Mouse (Mus musculus) cerebellum, adult 8-10 months (tissue): ENCODE results near the gene Ola1.

ENCODE experiments used
- DNase-seq: peaks from one replicate; pipeline ENCODE4 v3.0.0; 2022

Gene Ola1

DNA sequence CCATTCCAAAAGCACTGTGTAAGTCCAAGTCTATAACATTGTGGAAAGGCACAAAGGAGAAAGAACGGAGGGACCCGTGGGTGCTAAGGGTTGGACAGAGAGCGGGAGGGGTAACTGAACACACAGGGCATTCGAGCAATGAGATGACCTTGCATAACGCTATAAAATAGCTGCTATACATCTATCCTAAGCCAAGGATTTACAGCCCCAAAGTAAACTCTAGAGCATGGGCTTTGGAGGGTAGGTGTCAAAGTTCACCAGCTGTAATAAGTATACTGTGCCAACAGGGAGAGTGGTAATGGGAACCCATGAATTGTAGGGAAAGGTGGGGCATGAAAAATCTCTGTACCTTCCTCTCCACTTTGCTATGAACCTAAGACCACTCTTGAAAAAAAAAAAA lies at the start of gene Ola1:
Gene Ola1 (minus strand): TSS at position 12 of the 400 bp plus-strand sequence.
- no peak for DNase-seq

DNA sequence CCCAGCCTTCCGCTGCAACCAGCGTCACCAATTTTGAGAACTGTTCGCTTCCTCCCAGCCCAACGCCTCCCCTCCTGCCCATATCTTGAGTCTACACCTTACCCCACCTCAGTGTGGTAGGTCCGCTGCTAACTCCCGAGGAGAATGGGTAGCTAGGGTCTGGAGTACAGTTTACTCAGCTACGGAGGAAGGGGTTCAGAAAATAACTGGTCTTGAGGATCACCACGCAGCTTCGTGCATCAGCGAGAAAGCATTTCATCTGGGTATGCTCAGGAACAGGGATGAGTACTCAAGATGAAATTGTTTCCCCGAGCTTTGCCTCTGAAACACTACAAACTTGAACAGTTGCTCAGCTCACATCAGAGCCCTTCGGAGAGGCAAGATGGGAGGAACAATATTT lies 49.6 kb upstream of the Ola1 start:
- DNase-seq, result no peak

- no peak for DNase-seq
These were observed 49.1 kb upstream of the Ola1 start for GRCm38 (mm10) chr2:73267818-73268217.

- DNase-seq, result no peak
These were observed 48.5 kb upstream of the Ola1 start for GRCm38 (mm10) chr2:73267231-73267630.

GRCm38 (mm10) chr2:73266623-73267022 lies 47.9 kb upstream of the Ola1 start:
- DNase-seq, result no peak

- DNase-seq, result no peak
These were observed 47.3 kb upstream of the Ola1 start for GRCm38 (mm10) chr2:73266011-73266410.

- no peak for DNase-seq
These were observed 46.0 kb upstream of the Ola1 start for GRCm38 (mm10) chr2:73264611-73265195.

DNA sequence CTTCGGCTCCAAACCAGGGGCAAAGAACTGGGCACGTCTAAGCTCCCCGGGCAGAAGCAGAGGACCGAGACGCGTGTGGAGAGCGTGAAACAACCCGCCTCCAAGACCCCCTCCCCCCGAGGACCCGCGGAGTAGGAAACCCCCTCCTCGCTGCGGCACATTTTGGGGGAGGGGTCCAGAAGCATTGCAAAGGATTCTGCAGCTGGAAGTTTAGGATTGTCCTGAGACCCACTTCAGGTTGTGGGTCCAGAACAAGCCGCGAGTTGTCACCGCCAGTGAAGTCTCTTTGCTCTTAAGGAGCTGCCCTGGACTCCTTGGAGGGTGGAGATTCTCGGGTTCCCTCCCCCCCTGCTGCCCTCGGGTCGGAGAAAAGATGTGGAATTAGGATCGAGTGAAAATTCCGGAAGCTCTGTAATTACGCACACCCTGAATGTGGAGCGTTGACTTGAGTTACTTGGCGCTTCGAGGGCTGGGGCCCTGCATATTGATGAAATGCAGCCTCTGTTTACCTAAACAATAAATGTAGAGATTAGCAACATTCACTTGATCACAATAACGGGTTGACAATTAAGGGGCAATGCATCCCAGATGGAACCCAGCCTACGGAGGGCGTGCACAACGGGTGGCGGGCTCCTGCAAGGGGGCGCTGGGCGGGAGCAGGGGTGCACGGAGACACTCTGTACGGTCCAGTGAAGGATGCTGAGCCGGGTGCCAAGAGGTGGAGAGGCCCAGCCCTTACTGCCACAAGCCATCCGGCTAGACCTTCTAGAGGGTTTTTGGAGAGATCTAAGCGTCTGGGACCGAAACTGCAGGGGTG lies 45.3 kb upstream of the Ola1 start:
- no peak for DNase-seq

DNA sequence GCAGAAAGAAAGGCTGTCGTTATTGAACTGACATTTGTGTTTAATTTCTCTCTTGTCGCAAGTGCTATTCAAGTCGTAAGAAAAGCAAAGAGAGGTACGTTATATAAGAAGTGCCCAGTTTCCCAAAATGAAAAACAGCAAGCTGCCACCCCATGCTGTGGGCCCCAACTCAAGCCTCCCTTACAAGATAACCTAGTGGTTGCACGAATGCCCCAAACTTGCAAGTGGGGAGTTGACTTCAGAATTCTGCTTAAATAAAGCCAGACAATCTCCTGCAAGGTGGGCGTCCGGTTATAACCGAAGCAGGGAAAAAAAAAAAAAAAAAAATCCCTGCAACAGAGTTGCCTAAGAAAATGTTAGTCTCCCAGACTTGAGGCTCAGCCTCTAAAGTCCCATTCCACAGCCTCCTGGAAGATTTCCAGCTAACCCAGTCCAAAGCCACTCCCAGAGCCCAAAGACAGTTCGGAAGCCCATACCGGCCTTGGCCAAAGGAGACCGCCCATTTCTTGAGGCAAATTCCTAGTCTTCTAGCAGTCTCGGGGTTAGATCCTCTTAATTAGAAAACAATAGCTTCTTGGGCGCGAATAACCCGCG lies 44.5 kb upstream of the Ola1 start:
- no peak for DNase-seq

GRCm38 (mm10) chr2:73248701-73249100 lies 30.0 kb upstream of the Ola1 start:
- DNase-seq, result no peak

GRCm38 (mm10) chr2:73241299-73241698 lies 22.6 kb upstream of the Ola1 start:
- no peak for DNase-seq

DNA sequence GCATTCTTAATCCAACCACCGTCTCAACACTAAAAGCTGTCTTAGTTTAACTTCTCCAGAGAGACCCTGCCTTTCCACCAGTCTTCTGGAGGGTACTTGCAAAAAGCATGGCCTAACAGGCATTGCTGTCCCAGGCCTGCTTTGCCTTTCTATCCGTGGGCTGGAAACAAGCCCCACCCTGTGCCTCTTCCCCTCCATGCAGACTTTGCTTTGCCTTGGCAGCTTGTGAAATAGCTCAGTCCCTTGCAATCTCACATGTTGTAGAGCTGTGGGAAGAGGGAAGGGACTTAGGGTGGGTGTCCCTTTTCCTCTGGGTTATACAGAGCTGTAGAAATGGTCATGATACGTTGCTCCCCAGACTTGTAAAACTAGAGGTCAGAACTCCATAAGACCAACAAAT lies 12.4 kb upstream of the Ola1 start:
- DNase-seq, result no peak

DNA sequence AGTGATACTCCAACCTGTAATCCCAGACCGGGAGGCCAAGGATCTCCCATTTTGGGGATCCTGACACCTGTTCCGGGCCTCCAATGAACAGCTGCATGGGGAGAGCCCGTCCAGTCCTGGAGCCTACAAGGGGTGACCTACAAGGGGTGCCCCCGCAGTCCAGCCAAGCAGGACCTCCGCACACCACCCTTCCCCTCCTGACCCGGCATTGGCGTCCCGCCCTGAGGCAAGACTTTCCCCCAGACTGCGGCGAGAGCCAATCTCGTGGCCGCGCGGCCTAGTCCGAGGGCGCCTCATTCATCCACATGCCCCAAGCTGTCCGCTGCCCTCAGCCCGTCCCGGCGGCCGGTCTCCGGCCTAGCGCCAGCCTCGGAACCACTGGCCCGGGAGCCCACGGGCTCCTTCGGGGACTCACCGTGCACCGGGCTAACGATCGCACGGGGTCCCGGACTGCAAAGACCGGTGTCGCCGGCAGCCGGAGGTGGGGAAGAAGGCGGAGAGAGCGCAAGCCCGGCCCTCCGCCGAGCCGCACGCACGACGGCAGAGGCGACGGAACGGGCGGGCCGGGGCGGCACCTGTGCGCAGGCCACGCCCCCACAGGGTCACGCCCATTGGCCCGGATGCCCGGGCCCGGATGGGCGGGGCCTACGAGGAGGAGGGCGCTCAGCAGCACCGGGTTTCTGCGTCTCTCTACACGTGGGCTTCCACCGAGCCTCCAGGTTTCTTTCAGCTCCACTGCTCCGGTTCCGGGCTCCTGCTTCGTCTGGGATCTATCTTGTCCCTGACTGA lies 4.7 kb downstream of the Ola1 start:
- peak; percentile 91 for DNase-seq

- no peak for DNase-seq
These were observed 5.2 kb downstream of the Ola1 start for GRCm38 (mm10) chr2:73213539-73213870.

DNA sequence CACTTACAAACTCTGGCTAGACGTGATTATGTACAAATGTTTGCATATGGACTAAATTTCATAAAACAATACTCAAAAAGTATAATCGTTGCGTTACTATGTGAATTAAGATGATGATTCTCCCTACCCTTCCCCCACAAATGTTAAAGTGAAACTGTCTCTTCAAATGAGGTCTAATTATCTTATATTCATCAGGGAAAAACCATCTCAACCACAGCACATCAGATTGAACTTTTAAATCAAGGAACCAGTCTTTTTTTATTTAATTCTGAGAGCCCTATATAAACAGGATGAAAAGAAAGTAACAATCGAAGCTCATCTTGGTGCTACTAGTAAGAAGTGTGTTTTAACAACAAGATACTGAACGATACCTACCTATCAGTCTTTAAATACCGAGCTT lies 14.4 kb downstream of the Ola1 start:
- DNase-seq, result no peak

GRCm38 (mm10) chr2:73188488-73188887 lies 30.2 kb downstream of the Ola1 start:
- no peak for DNase-seq

DNA sequence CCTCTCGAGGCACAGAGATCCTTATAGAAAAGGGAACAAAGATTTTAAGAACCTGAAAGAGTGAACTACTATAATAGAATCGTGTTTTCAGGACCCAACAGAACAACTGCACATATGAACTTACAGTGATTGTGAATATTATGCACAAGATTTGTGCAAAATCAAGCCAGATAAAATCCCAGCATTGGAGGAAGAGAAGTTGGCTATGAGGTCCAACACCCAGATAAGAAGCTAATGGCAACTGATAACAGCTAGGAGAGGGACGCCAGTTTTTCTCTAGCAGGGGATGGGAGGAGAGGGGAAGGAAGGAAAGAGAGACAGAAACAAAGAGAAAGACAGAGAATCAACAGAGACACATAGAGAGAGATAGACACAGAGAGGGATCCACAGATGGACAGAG lies 33.5 kb downstream of the Ola1 start:
- no peak for DNase-seq

DNA sequence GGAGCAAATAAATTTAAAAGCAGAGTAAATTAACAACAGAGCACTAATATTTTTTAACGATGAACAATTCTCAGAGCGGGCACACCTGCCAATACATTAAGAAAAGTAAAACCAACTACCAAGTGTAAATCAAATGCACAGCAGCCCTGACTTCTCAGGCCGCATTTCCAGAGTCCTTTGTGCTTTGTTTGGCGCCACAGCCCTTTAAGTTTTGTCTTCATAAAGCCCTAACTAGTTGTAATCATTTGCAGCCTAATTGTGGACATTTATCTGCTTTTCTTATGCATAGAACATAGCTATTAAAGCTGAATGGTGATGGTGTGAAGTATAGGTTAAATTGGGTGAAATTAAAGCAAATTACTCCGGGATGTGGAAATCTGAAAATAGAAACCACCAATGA lies 49.2 kb downstream of the Ola1 start:
- no peak for DNase-seq

DNA sequence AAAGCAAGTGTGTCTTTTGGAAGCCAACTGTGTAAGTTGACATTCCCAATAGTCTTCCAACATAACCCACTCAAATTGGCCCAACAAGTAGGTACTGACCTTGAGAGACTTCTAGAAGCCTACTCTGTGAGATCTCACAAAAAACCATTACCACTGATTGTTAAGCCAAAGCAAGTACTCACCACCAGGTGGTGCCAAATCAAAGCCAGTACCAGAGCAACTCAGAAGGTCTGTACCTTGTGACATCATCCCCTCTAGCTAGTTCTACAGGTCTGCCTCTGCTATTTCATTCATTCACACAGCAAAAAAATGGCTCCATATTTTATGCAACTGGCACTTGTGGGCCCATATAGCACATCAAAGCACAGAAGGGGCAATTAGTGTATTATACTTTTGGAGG lies 51.6 kb downstream of the Ola1 start:
- DNase-seq, result peak; percentile 27

DNA sequence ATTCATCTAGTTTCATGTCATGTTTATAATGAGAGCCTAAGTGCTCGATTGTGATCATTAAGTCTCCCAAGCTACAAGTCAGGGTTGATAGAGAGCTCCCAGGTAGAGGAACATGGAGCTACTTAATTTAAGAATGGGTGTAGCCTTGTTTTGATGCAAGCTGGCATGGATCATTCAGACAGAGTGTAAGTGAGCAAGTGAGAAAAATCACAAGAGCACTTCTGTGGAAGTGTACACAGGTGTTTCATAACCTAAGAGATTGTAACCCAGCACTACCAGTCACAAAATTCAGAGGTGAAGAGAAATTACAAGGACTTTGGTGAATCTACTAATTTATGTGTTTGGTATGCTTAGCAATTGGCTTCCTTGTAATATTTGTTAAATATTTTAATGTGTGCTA lies 54.1 kb downstream of the Ola1 start:
- DNase-seq, result no peak

- no peak for DNase-seq
These were observed 58.0 kb downstream of the Ola1 start for GRCm38 (mm10) chr2:73160772-73161171.

GRCm38 (mm10) chr2:73157202-73157601 lies 61.5 kb downstream of the Ola1 start:
- DNase-seq, result no peak

DNA sequence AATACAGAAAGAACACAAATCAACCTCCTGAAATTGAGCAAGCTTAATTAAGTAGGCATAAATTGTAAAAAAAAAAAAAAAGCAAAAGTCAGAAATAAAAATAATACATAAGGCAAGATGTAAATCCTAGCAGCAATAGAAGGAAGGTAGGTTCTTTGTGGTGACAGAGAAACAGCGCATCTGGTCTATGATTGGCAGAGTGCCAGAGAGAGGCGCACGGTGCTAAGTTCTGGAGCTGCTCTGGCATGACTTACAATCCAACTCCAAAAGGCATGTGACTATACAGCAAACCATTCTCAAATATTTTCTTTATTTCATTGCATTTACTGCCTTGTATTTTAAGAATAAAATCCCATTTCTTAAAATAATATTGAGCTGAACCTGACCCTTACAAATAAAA lies 68.2 kb downstream of the Ola1 start:
- peak; percentile 12 for DNase-seq

DNA sequence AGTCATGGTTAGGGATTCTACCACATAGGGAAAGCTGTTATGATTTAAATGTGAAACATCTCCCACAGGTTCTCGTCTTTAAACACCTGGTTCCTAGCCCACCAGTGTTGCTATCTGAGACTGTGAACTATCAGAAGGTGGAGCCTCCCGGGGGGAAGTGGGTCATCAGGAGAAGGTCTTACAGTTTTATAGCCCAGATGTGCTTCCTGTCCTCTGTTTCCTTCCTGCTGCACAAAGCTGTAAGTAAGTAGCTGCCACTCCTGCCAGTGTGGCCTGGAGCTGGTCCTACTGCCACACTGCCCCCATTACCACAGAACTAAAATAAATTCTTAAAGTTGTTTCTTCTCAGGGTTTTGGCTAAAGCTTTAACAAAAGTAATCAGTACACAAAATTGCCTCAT lies 72.6 kb downstream of the Ola1 start:
- no peak for DNase-seq
